Mouse (Mus musculus) cerebellum, postnatal 14 days (tissue): ENCODE data around the gene Atxn2l.

ENCODE experiments used
- DNase-seq, 2 experiments: peaks; one replicate each; pipeline ENCODE4 v3.0.0; 2021; ENCODE audit warnings: mixed read lengths in 2 of 2

Gene Atxn2l

DNA sequence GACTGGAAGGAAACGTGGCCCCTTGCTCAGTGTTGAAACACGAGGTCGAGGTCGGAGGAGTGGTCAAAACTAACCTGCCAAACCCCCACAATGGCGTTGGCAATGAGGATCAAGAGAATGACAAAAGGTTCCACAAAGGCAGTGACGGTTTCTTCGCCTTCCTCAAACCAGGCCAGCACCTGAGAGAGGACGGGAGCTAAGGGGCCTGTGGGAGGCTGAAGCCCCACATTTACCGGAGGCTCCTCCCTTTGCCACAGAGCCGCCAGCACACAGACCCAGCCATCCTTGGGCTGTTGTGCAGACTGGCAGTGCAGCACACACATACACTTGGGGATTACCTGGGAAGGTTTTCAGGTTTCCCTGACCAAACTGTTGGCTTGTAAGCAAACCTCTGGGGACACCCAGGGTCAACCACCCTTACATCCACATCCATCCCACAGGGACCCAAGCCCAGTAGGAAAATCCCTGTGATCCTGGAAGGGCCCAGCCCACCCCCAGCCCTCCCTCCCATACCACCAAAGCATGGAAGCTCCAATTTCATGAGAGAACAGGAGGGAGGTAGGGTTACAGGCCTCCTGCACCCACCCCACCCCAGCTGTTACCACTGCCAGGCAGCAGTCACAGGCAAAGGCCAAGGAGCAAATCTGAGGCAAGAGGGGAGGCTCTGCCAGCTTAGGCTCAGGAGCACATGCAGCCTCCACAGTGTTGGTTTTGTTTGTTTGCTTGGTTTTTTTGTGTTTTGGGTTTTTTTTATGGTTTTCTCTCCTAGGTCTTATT lies 42.4 kb downstream of the Atxn2l start:
- no peak for DNase-seq

DNA sequence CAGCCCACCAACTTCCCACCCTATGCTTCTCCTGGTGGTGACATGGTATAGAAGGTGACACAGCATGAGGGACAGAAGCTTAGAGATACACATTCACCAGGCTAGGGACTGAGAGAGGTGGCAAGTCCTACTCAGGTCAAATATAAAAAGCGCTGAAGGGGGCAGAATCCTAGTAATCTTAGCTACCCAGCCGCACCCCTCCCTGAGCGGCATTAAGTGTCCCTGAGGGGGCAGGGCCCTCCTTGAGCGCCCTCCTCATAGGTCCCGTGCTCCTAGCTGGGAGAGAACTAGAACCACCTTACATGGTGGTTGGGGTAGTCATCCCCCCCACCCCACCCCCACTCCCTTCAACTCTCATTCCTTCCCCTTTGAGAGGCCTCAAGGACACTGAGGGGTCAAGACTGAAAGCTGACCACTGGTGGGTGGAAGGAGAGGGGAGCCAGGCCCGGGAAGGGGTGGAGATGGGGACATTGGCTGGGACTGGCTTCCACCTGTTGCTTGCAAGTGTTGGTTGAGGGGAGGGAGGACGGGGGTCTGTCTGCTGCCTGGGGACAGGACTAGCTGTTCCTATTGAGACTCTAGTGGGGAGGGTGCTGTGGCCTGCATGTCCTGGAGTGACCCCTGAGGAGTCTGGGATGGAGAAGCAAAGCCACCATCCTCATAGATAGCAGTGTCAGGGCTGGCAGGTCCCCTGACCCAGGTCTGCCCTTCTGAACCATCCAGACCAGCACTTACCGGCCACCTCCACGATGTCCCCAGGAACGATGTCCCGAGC lies 44.2 kb downstream of the Atxn2l start:
- DNase-seq, result no peak

DNA sequence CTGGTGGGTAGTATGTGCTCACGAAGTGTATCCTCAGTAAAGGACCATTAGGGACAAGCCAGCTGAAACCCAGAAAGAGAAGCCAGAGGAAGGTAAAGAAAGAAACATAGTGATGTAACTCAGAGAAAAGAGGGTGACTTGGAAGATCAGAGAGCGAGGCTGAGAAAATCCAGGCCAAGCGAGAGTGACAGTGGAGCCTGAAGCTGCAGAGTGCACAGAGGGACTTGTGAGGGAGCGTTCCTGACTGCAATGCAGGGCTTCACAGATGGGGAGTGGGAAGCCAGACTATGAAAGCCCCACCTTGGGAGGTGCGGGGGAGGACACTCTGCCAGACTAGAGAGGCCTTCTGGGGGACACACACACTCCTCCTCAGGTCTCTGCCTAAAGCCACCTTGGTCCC lies 45.0 kb downstream of the Atxn2l start:
- DNase-seq, result no peak

DNA sequence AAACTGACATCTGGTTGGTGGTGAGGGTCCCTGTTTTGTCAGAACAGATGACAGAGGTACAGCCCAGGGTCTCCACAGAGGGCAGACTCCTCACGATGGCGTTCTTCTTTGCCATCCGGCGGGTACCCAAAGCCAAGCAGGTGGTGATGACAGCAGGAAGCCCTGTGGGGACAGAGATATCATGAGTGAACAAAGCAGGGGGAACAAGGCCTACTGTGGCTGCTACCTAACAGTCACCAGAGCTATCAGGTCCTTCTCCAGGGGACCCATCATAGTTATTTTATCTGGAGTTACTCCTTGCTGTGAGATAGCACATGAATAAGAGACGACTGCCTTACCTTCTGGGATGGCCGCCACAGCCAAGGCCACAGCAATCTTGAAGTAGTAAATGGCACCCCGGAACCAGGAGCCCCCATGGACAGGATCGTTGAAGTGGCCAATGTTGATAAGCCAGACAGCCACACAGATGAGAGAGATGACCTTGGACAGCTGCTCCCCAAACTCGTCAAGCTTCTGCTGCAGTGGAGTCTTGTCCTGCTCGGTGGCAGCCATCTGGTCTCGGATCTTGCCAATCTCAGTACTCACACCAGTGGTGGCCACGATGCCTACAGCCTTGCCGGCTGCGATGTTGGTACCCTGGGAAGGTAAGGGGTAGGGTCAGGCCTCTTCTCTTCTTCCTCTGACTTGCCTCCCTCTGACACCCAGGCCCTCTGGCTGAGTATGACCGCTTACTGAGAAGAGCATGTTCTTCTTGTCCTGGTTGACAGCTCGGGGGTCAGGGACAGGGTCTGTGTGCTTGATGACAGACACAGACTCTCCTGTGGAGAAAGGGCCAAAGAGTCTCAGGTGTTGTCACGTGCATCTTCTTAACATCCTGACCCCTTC lies 46.6 kb downstream of the Atxn2l start:
- no peak for DNase-seq

DNA sequence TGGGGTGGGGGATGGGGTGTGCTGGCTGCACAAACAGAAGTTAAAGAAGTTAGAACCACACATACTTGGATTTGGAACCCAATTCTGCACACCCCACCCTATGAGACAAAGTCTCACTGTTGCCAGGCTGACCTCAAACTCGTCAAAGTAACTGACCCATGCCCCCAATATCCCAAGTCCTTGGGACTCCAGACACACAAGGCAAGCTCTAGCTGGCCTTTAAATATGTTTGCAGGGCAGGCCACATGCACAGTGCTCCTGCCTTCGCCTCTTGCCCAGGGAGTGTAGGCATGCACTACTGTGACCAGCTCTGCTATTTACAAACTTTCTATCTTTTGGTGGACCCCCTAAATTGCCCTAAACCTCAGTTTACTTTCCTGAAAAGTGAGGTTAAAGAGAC lies 48.0 kb downstream of the Atxn2l start:
- DNase-seq, result no peak

DNA sequence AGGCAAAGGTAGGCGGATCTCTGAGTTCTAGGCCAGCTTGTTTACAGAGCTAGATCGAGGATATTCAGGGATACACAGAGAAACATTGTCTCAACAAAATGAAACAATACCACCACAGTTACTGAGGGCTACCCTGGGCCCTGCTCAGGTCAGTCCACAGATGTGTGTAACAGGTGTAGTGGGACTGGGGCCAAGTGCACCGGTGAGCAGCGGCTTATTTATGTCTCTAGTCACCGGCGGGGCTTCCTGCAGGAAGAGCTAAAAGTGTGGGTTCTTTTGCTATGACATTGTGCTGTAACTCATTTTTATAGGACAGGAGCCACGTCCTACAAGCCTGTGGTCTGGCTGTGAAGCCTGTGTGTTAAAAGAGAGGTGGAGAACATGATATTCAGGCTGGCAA lies 49.4 kb downstream of the Atxn2l start:
- no peak for DNase-seq

DNA sequence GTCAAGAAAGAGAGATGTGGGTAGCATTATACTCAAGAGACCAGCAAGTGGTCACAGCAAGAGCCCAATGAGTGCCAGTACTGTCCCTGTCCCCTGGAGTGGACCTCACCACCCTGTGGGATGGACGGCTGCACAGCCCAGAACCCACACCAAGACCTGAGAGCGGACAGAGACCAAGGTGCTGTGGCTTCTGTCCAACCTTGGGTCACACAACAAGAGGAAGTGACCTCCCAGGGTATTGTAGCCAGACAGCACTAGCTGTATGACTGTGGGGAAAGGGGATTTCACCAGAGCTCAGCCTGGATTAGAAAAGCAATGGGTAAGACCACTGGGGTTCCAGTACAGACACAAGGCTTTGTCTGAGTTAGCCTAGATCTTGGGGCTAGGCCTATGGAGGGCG lies 51.0 kb downstream of the Atxn2l start:
- no peak for DNase-seq

DNA sequence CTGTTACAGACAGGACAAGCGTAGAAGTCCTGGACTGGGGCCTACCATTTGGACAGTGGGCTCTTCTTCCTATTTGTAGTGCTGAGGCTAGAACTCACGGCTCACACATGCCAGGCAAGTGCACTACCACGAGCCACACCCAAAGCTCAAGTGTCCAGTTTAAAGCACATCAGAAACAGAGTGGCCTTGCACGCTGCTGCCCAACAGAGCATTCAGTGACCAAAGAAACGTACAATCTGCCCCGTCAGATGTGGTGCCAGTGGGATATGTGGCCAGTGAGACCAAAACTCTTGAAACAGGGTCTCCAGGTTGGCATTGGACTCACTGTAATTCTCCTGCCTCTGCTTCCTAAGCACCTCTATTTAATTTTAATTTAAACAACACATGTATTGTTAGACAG lies 52.6 kb downstream of the Atxn2l start:
- DNase-seq, result no peak

DNA sequence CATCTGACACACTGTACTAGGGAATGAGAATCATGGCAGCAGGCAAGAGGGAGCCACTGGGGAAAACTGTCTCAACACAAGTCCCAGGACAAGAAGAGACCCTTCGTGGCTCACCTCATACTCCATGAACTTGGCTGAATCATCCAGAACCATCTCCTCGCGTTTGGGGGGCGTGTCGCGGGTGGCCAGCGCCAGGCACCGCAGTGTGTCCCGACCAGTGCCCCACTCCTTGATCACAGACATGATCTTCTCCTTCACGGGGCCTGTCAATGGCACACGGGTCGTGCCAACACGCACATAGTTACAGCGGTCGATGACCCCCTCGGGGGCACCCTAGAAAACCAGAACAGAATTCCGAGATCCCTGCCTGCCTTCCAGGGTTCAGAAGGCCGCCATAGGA lies 53.2 kb downstream of the Atxn2l start:
- DNase-seq, result no peak

DNA sequence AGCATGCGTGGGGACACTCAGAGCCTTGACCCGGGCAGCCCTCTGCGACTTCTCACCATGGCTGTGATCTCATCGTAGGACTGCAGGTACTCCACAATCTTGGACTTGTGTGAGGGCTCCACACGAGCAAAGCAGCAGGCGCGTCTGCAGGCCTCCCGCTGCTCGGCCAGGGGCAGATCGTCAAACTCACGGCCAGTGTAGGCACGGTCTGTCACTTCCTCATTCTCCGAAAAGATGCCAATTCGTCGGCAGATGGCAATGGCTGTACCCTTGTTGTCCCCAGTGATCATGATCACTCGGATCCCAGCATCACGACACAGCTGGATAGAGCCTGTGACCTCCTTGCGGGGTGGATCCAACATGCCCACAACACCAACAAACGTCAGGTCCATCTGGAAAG lies 54.8 kb downstream of the Atxn2l start:
- no peak for DNase-seq

DNA sequence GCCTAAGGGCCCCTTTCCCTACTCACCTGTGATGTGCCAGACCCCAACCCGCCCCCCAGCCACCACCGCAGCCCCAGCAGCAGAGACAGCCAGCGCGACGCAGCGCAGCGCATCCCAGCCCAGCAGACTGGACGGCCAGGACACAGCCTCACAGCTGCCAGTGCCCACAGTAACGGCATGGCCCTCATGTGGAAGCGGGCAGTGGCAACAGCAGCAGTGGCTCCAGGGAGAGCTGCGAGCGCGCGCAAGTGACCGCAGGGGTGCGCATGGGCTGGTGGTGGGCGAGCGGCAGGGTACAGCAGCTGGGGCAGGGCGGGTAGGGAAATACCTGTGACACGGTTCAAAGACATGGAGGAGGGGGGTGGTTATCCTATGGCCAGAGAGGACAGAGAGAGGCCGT lies 57.0 kb downstream of the Atxn2l start:
- no peak for DNase-seq

DNA sequence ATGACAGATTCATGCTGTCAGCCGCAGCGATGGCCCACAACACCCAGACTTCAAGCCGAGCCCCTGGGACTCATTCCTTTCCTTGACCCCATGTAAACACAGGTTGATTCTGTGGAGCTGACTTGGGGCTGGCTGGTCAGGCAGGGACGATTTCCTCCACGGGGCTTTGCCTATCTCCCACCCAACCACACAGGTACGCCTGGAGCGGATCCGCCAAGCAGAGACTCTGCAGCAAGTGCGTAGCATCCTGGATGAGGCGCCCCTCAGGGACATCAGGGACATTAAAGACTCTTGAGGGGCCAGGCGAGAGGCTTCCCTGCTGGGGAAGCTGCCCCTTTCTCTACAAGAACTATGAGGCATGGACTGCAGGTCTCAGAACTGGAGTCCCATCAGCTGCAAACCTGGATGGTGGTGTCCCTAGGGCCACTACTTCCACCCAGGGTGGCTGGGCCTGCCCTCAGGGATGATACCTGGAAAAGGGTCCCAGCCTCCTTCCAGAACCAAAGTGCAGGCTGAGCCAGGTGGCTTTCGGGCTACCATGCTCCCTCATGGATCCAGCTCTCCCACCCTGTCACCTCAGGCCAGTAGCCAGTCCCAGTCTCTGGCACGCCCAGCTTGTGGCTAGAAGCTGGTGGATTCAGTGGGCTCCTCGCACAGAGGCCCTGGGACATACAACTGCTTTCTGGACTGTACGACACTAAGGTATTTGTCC lies 58.0 kb downstream of the Atxn2l start:
- no peak for DNase-seq

DNA sequence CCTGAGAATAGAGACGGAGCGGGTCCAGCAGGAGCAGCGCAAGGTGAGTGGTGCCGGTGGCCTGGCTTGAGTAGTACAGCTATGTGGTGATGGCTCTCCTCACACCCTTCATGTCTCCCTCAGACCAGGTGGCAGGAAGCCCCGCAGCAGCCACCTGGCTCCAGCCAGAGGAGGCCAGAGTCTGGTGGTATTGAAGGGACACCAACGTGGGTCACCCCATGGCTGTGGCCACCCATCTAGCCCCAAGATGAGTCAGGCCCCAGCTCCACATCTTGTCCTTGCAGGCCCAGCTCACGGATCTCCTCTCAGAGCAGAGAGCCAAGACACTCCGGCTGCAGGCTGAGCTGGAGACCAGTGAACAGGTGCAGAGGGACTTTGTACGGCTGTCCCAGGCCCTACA lies 58.7 kb downstream of the Atxn2l start:
- no peak for DNase-seq

DNA sequence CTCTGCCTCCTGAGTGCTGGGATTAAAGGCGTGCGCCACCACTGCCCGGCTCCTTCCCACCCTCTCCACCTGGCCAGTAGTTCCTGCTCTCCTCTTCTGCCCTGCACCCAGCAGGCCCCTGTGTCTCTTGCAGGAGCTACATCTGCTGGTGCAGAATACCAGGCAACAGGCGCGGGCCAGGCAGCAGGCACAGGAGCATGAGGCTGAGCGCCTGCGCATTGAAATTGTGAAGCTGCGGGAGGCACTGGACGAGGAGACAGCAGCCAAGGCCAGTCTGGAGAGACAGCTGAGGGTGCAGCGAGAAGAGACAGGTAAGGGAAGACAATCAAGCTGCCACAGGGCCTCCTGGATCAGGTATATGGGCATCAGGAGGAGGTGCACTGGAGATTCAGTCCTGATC lies 59.2 kb downstream of the Atxn2l start:
- no peak for DNase-seq
